Mouse (Mus musculus) T-cell, adult 66 days (primary cell): Measurements from ENCODE around the gene Olfr1301. TPM values are rescaled to one million over a fixed set of nuclear protein-coding genes. Genes with fewer than 3 reads are reported as not detected.

Source experiments
- total RNA-seq, 2 experiments: library from RNA; stranded (reverse); gene quantifications; 3 replicates in 1 of 2; 4 replicates in 1 of 2; pipeline ENCODE4 v1.2.4; 2023

Gene Olfr1301
- total RNA-seq: not detected

GRCm38 (mm10) chr2:111750706-111751105 is at the start of gene Olfr1301:
Olfr1301 (plus strand) TSS chr2:111751006.

GRCm38 (mm10) chr2:111777129-111777528 is 26.3 kb downstream of the Olfr1301 start, which contains the start of gene Olfr1302:
Olfr1302 (plus strand) TSS chr2:111777429.

Other genes with a start within 250 kb of the Olfr1301 start
- gene Olfr1293-ps, start 225.8 kb upstream of the Olfr1301 start, total RNA-seq: not detected
- not detected for gene Olfr1294, start 210.7 kb upstream of the Olfr1301 start, total RNA-seq
- not detected for gene Olfr1295, start 181.3 kb upstream of the Olfr1301 start, total RNA-seq
- not detected for gene Olfr1297, start 124.5 kb upstream of the Olfr1301 start, total RNA-seq
- not detected for gene Olfr1298, start 101.8 kb upstream of the Olfr1301 start, total RNA-seq
- not detected for gene Olfr1299, start 89.6 kb upstream of the Olfr1301 start, total RNA-seq
- gene Olfr1302, start 26.4 kb downstream of the Olfr1301 start, total RNA-seq: not detected
- not detected for gene Olfr1303, start 69.3 kb downstream of the Olfr1301 start, total RNA-seq
- gene Olfr1305, start 126.1 kb downstream of the Olfr1301 start, total RNA-seq: not detected
- not detected for gene Olfr1306, start 165.3 kb downstream of the Olfr1301 start, total RNA-seq
- gene Olfr1307, start 198.4 kb downstream of the Olfr1301 start, total RNA-seq: under 1 TPM; 0.15 to 0.17 TPM
- not detected for gene Olfr1308, start 213.9 kb downstream of the Olfr1301 start, total RNA-seq
- not detected for gene Olfr1309, start 239.3 kb downstream of the Olfr1301 start, total RNA-seq